Mouse (Mus musculus): ENCODE data around the gene Engase. TPM values are rescaled to one million over a fixed set of nuclear protein-coding genes. Genes with fewer than 3 reads are reported as not detected.

Gene Engase
- polyA plus RNA-seq, 1 experiment from 2014 or later: 13.1 TPM

DNA sequence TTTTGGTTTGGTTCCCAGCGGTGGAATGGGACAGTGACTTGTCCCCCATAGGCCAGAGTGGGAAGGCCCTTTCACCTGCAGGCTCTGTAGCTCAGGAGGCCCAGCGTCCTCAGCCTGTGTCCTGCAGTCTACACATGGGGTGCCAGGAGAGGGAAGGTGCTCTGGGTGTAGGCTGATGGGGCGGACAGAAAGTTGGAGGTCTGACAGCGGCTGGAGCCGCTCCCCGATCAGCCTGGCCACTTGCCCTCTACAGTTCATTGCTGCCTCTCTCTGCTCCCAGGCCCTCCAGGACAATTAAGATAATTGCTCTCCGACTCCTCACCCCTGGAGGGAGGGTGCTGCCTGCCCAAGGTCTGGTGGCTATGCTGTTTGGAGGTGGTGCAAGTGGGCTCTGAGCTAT is 42.1 kb downstream of the Engase start:
- ATAC-seq: no peak
- WGBS: 68% methylated on average over 7 of the region's 7 CpGs
- Histone ChIP-seq H3K27me3 (replicated peaks) (no peaks in the 10 kb centered on the region), H3K9ac (no peak overlapping the region), H3K4me2 (replicated peaks) (no peak overlapping the region), H3K27ac (no peak overlapping the region), H3K9me3 (no peaks in the 10 kb centered on the region), H3K4me3 (replicated peaks) (no peak overlapping the region), H3K36me3 (no peaks in the 10 kb centered on the region), H3K4me1 (replicated peaks) (0 out of 2 replicates have a peak, but pooled peaks cover 8% of the 10 kb centered on the region)

DNA sequence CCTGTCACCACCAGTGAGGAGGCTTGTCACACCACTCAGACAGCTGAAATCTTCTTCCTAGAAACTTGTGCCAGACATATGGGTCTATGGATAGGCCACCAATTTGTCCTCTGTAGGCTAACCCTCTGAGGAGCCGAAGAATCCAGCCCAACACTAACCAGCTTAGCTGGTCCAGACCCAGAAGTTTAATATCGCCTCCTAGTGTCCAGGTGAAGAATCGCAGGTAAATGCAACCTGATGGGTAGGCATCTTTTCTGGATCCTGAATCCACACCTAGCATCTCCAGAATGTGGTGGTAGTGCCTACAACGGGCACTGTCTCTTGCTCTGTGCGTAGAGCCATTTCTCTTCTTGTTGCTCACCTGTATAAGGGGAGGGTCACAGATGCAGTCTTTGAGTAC is 43.6 kb downstream of the Engase start:
- Histone ChIP-seq H3K9ac (no peak overlapping the region), H3K27ac (no peak overlapping the region), H3K4me2 (replicated peaks) (no peak overlapping the region), H3K36me3 (no peaks in the 10 kb centered on the region), H3K4me3 (replicated peaks) (no peak overlapping the region), H3K27me3 (replicated peaks) (no peaks in the 10 kb centered on the region), H3K4me1 (replicated peaks) (0 out of 2 replicates have a peak, but pooled peaks cover 9% of the 10 kb centered on the region), H3K9me3 (no peaks in the 10 kb centered on the region)
- WGBS: 48% methylated on average over 5 of the region's 5 CpGs
- ATAC-seq: no peak

DNA sequence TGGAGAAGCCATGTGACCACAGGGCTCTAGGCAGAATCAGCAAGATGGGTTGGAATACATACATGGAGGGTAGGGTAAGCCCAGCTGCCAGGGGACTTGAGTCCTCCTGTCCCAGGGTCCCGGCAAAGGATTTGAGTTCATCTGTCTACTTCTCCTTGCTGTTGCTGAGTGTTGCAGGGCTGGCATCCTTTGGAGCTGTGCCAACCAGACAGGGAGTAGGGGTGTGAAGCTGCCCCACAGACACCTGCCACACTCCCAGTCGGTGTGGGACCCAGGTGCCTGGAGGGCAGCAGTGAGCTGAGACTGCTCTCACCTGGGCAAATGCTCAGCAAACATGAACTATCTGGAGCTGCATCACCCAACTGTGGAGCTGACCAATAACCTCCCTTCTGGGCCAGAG is 44.3 kb downstream of the Engase start:
- ATAC-seq: no peak
- Histone ChIP-seq H3K9ac (no peak overlapping the region), H3K4me2 (replicated peaks) (no peak overlapping the region)

DNA sequence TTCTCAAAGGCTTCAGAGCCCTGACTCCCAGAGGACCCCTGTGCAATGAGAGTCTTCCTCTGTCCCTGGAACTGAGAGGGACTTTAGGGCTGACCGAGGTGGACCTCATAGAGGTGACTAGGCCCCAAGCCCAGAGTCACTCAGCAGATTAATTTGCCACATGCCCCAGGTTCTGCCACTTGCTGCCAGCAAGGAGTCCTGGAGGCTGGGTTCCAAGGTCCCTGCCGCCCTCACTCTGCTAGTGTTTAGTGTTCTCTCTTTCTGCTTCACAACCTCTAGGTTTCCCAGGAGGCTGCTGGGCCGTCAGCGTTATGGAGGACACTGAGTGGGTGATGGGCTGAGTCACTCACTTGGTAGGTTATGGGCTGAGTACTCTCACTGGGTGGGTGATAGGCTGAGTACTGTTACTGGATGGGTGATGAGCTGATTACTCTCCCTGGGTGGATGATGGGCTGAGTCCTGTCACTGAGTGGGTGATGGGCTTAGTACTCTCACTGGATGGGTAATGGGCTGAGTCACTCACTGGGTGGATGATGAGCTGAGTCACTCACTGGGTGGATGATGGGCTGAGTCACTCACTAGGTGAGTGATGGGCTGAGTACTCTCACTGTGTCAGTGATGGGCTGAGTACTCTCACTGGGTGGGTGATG is 47.0 kb downstream of the Engase start:
- no peaks in the 10 kb centered on the region for H3K36me3 ChIP-seq
- H3K9me3 ChIP-seq: no peaks in the 10 kb centered on the region
- WGBS: 82% methylated on average over 4 of the region's 4 CpGs
- no peak overlapping the region for H3K27ac ChIP-seq
- no peaks in the 10 kb centered on the region for H3K27me3 ChIP-seq (replicated peaks)
- 0 out of 2 replicates have a peak, but pooled peaks cover 3% of the 10 kb centered on the region for H3K4me1 ChIP-seq (replicated peaks)
- H3K4me3 ChIP-seq (replicated peaks): no peak overlapping the region
- ATAC-seq: no peak
- H3K4me2 ChIP-seq (replicated peaks): no peak overlapping the region
- H3K9ac ChIP-seq: no peak overlapping the region

More for the DNA sequence above, 44.3 kb downstream of the Engase start:
- Histone ChIP-seq H3K4me3 (replicated peaks) (no peak overlapping the region), H3K4me1 (replicated peaks) (0 out of 2 replicates have a peak, but pooled peaks cover 6% of the 10 kb centered on the region), H3K36me3 (no peaks in the 10 kb centered on the region), H3K27ac (no peak overlapping the region), H3K9me3 (no peaks in the 10 kb centered on the region), H3K27me3 (replicated peaks) (no peaks in the 10 kb centered on the region)
- 90% methylated on average over 2 of the region's 2 CpGs for WGBS

DNA sequence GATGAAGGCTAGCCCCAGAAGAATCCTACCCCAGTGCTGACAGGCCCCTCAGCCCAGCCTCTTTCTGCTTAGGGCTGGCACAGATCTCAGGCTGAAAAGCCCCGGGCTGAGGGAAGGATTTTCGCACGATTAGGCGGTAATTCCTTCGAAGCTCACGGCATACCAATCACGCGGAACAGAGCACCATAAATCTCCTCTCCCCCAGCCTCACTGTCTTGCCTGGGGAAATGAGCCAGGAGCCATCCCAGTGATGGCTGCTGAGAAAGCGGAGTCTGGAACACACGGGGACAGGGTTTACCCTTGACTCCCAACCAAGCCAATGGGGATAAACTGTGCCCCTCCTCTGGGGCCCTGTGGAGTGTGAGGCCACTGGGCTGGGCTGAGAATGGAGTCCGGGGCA is 48.4 kb downstream of the Engase start:
- 42% methylated on average over 11 of the region's 11 CpGs for WGBS
- H3K4me2 ChIP-seq (replicated peaks): no peak overlapping the region
- no peak overlapping the region for H3K9ac ChIP-seq
- no peaks in the 10 kb centered on the region for H3K9me3 ChIP-seq
- no peaks in the 10 kb centered on the region for H3K36me3 ChIP-seq
- ATAC-seq: no peak
- no peak overlapping the region for H3K4me3 ChIP-seq (replicated peaks)
- no peaks in the 10 kb centered on the region for H3K27me3 ChIP-seq (replicated peaks)
- 0 out of 2 replicates have a peak, but pooled peaks cover 7% of the 10 kb centered on the region for H3K4me1 ChIP-seq (replicated peaks)
- no peak overlapping the region for H3K27ac ChIP-seq

DNA sequence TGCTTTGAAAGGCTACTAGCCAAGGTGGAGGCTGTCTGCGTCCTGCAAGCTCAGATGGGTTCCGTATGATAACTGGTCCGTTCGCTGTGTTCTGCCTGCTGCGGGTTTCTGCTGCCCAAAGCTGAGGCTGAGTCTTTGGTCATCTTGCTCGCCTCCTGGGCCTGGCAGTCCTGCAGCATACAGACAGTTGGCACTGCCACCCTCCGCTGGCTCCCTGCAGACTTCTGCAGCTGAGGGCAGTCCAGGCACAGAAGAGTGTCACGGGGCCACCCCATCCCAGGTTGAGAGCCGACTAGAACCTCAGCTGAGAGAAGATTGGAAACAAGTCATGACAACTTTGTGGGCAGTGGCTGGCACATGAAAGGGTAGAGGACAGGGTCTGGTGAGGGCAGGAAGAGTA is 52.1 kb downstream of the Engase start:
- Histone ChIP-seq H3K4me1 (replicated peaks) (0 out of 2 replicates have a peak, but pooled peaks cover 7% of the 10 kb centered on the region), H3K9me3 (no peaks in the 10 kb centered on the region), H3K36me3 (no peaks in the 10 kb centered on the region), H3K4me3 (replicated peaks) (no peak overlapping the region), H3K27me3 (replicated peaks) (peaks cover 6% of the 10 kb centered on the region), H3K27ac (no peak overlapping the region), H3K9ac (no peak overlapping the region), H3K4me2 (replicated peaks) (no peak overlapping the region)
- 83% methylated on average over 9 of the region's 9 CpGs for WGBS
- no peak for ATAC-seq

DNA sequence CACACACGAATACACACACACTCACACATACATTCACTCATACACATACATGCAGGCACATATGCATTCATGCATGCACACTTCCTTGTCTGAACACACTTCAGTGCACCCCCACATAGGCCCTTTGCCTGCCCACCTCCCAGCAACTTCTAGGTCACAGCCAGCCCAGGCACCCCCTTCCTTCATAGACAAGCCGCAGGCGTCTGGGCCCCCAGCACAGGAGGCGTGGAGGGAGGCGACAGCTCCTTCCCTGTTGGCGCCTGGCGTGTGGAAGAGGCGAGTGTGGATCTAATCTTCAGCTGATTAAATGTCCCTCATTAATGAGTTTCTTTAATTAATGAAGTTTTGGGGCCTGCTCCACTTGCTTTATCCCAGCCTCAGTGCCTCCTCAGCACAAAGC is 53.7 kb downstream of the Engase start:
- H3K36me3 ChIP-seq: no peaks in the 10 kb centered on the region
- H3K9ac ChIP-seq: no peak overlapping the region
- peaks cover 6% of the 10 kb centered on the region for H3K27me3 ChIP-seq (replicated peaks)
- H3K4me3 ChIP-seq (replicated peaks): no peak overlapping the region
- H3K27ac ChIP-seq: no peak overlapping the region
- no peaks in the 10 kb centered on the region for H3K9me3 ChIP-seq
- WGBS: 77% methylated on average over 8 of the region's 8 CpGs
- ATAC-seq: no peak
- H3K4me2 ChIP-seq (replicated peaks): no peak overlapping the region
- 0 out of 2 replicates have a peak, but pooled peaks cover 5% of the 10 kb centered on the region for H3K4me1 ChIP-seq (replicated peaks)

DNA sequence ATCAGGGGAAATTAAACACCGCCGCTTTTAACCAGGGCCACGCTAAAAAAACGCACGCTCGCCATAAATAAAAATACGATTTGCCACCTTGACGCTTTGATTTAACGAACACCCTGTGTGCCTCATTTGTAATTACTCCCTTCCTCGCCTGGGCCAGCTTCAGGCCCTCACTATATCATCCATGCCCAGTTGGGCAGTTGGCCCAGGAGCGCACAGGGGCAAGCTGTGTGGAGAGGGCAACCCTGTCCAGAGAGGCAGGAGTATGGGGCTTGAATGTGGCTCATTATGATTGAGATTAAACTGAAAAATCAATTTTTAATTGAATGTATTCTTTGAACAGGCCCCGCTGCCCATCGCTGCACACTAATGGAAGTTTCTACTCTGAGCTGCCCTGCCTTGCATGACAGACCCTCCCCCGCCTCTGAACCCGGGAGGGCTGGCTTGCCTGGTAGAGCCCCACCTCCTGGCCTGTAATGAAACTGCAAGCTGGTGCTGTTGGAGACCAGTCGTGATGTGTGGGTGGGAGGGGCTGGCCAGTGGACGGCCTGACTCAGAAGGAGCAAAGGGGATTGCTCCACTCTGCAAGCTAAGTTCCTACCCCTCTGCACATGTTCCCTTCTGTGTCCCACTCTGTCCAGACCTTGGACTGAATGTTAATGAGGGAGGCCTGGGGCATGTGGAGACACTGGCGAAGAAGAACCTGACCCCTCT is 57.9 kb downstream of the Engase start:
- Histone ChIP-seq H3K4me1 (replicated peaks) (0 out of 2 replicates have a peak, but pooled peaks cover 4% of the 10 kb centered on the region), H3K9me3 (no peaks in the 10 kb centered on the region), H3K27me3 (replicated peaks) (peaks cover 6% of the 10 kb centered on the region), H3K9ac (no peak overlapping the region), H3K36me3 (no peaks in the 10 kb centered on the region), H3K4me3 (replicated peaks) (no peak overlapping the region), H3K4me2 (replicated peaks) (no peak overlapping the region), H3K27ac (no peak overlapping the region)
- WGBS: 41% methylated on average over 18 of the region's 18 CpGs
- no peak for ATAC-seq

DNA sequence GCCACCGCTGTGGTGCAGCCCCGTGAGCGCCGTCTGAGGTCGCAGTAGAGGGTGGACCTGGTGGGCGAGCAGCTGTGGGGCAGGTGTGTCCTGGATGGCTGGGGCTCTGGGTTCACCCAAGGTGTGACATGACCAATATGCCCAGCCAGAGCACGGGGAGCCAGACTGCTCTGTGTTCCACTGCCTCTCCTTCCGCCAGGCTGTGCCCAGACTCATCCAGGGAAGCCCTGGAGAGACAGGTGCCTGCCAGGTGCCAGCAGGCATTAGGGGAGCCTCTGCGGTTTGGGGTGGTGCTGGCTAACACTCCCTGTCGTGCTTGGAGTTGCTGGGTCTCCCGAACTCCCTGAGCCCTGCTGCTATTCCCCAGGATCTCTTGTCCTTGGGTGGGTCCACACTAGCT is 61.4 kb downstream of the Engase start:
- Histone ChIP-seq H3K9ac (no peak overlapping the region), H3K27me3 (replicated peaks) (peaks cover 5% of the 10 kb centered on the region), H3K27ac (no peak overlapping the region), H3K36me3 (no peaks in the 10 kb centered on the region), H3K9me3 (no peaks in the 10 kb centered on the region), H3K4me2 (replicated peaks) (no peak overlapping the region), H3K4me1 (replicated peaks) (no peaks in the 10 kb centered on the region; the same call in 1 of the 2 replicates), H3K4me3 (replicated peaks) (no peak overlapping the region)
- no peak for ATAC-seq
- 88% methylated on average over 11 of the region's 11 CpGs for WGBS

Other genes with a start within 250 kb of the Engase start
- gene Cyth1, start 228.2 kb upstream of the Engase start, polyA plus RNA-seq (2015; fragmentation: Nextera tagmentation; extraction: Ambion mirVana): 11.6 and 12.1 TPM in 2 replicates
- 16.8 and 19.7 TPM in 2 replicates for gene Usp36, start 186.6 kb upstream of the Engase start, polyA plus RNA-seq (2015; fragmentation: Nextera tagmentation; extraction: Ambion mirVana)
- 0.23 and 0.24 TPM in 2 replicates for gene Cep295nl, start 134.3 kb upstream of the Engase start, polyA plus RNA-seq (2015; fragmentation: Nextera tagmentation; extraction: Ambion mirVana)
- gene Timp2, start 121.1 kb upstream of the Engase start, polyA plus RNA-seq (2015; fragmentation: Nextera tagmentation; extraction: Ambion mirVana): 58.8 and 60.2 TPM in 2 replicates
- 153 and 171 TPM in 2 replicates for gene Lgals3bp, start 74.7 kb upstream of the Engase start, polyA plus RNA-seq (2015; fragmentation: Nextera tagmentation; extraction: Ambion mirVana)
- gene Cant1, start 57.7 kb upstream of the Engase start, polyA plus RNA-seq (2015; fragmentation: Nextera tagmentation; extraction: Ambion mirVana): 39.7 and 44.3 TPM in 2 replicates
- gene C1qtnf1, start 48.6 kb upstream of the Engase start, polyA plus RNA-seq (2015; fragmentation: Nextera tagmentation; extraction: Ambion mirVana): 6.3 and 6.6 TPM in 2 replicates

Data from intestine, embryonic 15.5 days (tissue).